Mouse (Mus musculus) forebrain, embryonic 13.5 days (tissue): ENCODE measurements around the gene Rxfp2. TPM values are rescaled to one million over a fixed set of nuclear protein-coding genes. Genes with fewer than 3 reads are reported as not detected.

Experiments
- ATAC-seq: fragments of 200-750 bp; cut with Nextera tagmentation; 2 replicates; pipeline ENCODE4 v1.8.0; 2017
- H3K27ac ChIP-seq: fragments of 300-500 bp; sonication (generic); 2 replicates; pipeline ENCODE4 v1.5.1; 2015; ENCODE audit warnings: inconsistent platforms, mild to moderate bottlenecking, moderate library complexity
- H3K27me3 ChIP-seq: fragments of 300-500 bp; sonication (generic); 2 replicates; pipeline ENCODE4 v1.6.1; 2015; ENCODE audit warnings: mild to moderate bottlenecking, inconsistent platforms
- H3K36me3 ChIP-seq: fragments of 300-500 bp; sonication (generic); 2 replicates; pipeline ENCODE4 v1.6.1; 2015; ENCODE audit warnings: mild to moderate bottlenecking, inconsistent platforms; ENCODE audit not compliant: poor library complexity, severe bottlenecking
- H3K4me1 ChIP-seq: fragments of 300-500 bp; sonication (generic); 2 replicates; pipeline ENCODE4 v1.6.1; 2015; ENCODE audit warnings: inconsistent platforms
- H3K4me2 ChIP-seq: fragments of 300-500 bp; sonication (generic); 2 replicates; pipeline ENCODE4 v1.6.1; 2015; ENCODE audit warnings: inconsistent platforms, mild to moderate bottlenecking, moderate library complexity
- H3K4me3 ChIP-seq: fragments of 300-500 bp; sonication (generic); 2 replicates; pipeline ENCODE4 v1.5.1; 2015; ENCODE audit warnings: mild to moderate bottlenecking, inconsistent platforms
- H3K9ac ChIP-seq: fragments of 300-500 bp; sonication (generic); 2 replicates; pipeline ENCODE4 v1.6.1; 2015; ENCODE audit warnings: mild to moderate bottlenecking, inconsistent platforms
- H3K9me3 ChIP-seq: fragments of 300-500 bp; sonication (generic); replicated peaks from 2 replicates; pipeline ENCODE4 v1.6.1; 2016; ENCODE audit warnings: inconsistent platforms
- WGBS: fragments of 180-500 bp; shearing (Covaris S2); methylation state at CpG from one replicate; pipeline ENCODE4 v1.1.7; 2015; 5-methylcytosine and 5-hydroxymethylcytosine counted together
- polyA plus RNA-seq: library from polyadenylated mRNA; unstranded; fragments of >200 nt; fragmentation: Nextera tagmentation; extraction: Ambion mirVana; gene quantifications from 2 replicates; pipeline ENCODE4 v1.2.1, GENCODE M21; 2015

The Rxfp2 gene
- polyA plus RNA-seq, 1 experiment from 2014 or later: 0.36 TPM

- no peak overlapping the region for H3K9ac ChIP-seq
- H3K27me3 ChIP-seq: no peaks in the 10 kb centered on the region
- no peak overlapping the region for H3K4me3 ChIP-seq
- 12% methylated on average over 12 of the region's 12 CpGs for WGBS
- H3K36me3 ChIP-seq: no peaks in the 10 kb centered on the region
- peak; percentile 82; the same call in 1 of the 2 replicates for ATAC-seq
- H3K4me2 ChIP-seq: peak overlapping the region; percentile 40
- no peak overlapping the region for H3K27ac ChIP-seq
- no peaks in the 10 kb centered on the region for H3K9me3 ChIP-seq
- H3K4me1 ChIP-seq: peaks cover 9% of the 10 kb centered on the region
Measured at GRCm38 (mm10) chr5:150079866-150080797, 61.7 kb downstream of the Rxfp2 start.

GRCm38 (mm10) chr5:150082696-150083095 is 64.2 kb downstream of the Rxfp2 start:
- no peaks in the 10 kb centered on the region for H3K27me3 ChIP-seq
- no peak overlapping the region for H3K9ac ChIP-seq
- WGBS: 92% methylated on average over 14 of the region's 14 CpGs
- ATAC-seq: no peak
- H3K4me3 ChIP-seq: no peak overlapping the region
- no peaks in the 10 kb centered on the region for H3K9me3 ChIP-seq
- H3K36me3 ChIP-seq: no peaks in the 10 kb centered on the region
- H3K27ac ChIP-seq: no peak overlapping the region
- no peak overlapping the region for H3K4me2 ChIP-seq
- peaks cover 9% of the 10 kb centered on the region for H3K4me1 ChIP-seq

- WGBS: 68% methylated on average over 5 of the region's 5 CpGs
- Histone ChIP-seq H3K9me3 (no peaks in the 10 kb centered on the region), H3K9ac (no peak overlapping the region), H3K36me3 (no peaks in the 10 kb centered on the region), H3K27me3 (no peaks in the 10 kb centered on the region), H3K4me2 (no peak overlapping the region), H3K4me3 (no peak overlapping the region), H3K27ac (no peak overlapping the region), H3K4me1 (peaks cover 9% of the 10 kb centered on the region)
- no peak for ATAC-seq
Measured at GRCm38 (mm10) chr5:150083190-150083589, 64.7 kb downstream of the Rxfp2 start.

GRCm38 (mm10) chr5:150097620-150098019 is 79.1 kb downstream of the Rxfp2 start:
- H3K9me3 ChIP-seq: no peaks in the 10 kb centered on the region
- no peak overlapping the region for H3K4me3 ChIP-seq
- H3K9ac ChIP-seq: no peak overlapping the region
- H3K4me1 ChIP-seq: no peaks in the 10 kb centered on the region
- no peak overlapping the region for H3K4me2 ChIP-seq
- no peaks in the 10 kb centered on the region for H3K36me3 ChIP-seq
- 11% methylated on average over 6 of the region's 6 CpGs for WGBS
- H3K27me3 ChIP-seq: no peaks in the 10 kb centered on the region
- peak; percentile 78 for ATAC-seq
- H3K27ac ChIP-seq: no peak overlapping the region

- no peak for ATAC-seq
- 94% methylated on average over 12 of the region's 12 CpGs for WGBS
- no peak overlapping the region for H3K4me3 ChIP-seq
Measured at GRCm38 (mm10) chr5:150098754-150099153, 80.3 kb downstream of the Rxfp2 start.

GRCm38 (mm10) chr5:150101789-150102188 is 83.3 kb downstream of the Rxfp2 start:
- Histone ChIP-seq H3K4me2 (no peak overlapping the region), H3K27ac (no peak overlapping the region), H3K4me3 (no peak overlapping the region), H3K9me3 (no peaks in the 10 kb centered on the region), H3K9ac (no peak overlapping the region), H3K4me1 (no peaks in the 10 kb centered on the region), H3K36me3 (no peaks in the 10 kb centered on the region), H3K27me3 (no peaks in the 10 kb centered on the region)
- ATAC-seq: no peak
- WGBS: 89% methylated on average over 11 of the region's 11 CpGs

More at GRCm38 (mm10) chr5:150098754-150099153, 80.3 kb downstream of the Rxfp2 start:
- Histone ChIP-seq H3K36me3 (no peaks in the 10 kb centered on the region), H3K27ac (no peak overlapping the region), H3K9ac (no peak overlapping the region), H3K9me3 (no peaks in the 10 kb centered on the region), H3K4me1 (no peaks in the 10 kb centered on the region), H3K27me3 (no peaks in the 10 kb centered on the region), H3K4me2 (no peak overlapping the region)

GRCm38 (mm10) chr5:150106358-150106757 is 87.9 kb downstream of the Rxfp2 start:
- no peak overlapping the region for H3K4me3 ChIP-seq
- H3K36me3 ChIP-seq: no peaks in the 10 kb centered on the region
- 0 out of 2 replicates have a peak, but pooled peaks cover 4% of the 10 kb centered on the region for H3K9me3 ChIP-seq
- no peaks in the 10 kb centered on the region for H3K4me1 ChIP-seq
- no peak overlapping the region for H3K9ac ChIP-seq
- no peak overlapping the region for H3K4me2 ChIP-seq
- no peaks in the 10 kb centered on the region for H3K27me3 ChIP-seq
- ATAC-seq: no peak
- H3K27ac ChIP-seq: no peak overlapping the region
- 95% methylated on average over 7 of the region's 7 CpGs for WGBS

GRCm38 (mm10) chr5:150111236-150111635 is 92.8 kb downstream of the Rxfp2 start:
- no peak overlapping the region for H3K4me2 ChIP-seq
- no peak for ATAC-seq
- H3K4me3 ChIP-seq: no peak overlapping the region
- H3K36me3 ChIP-seq: no peaks in the 10 kb centered on the region
- H3K9me3 ChIP-seq: 0 out of 2 replicates have a peak, but pooled peaks cover 4% of the 10 kb centered on the region
- 37% methylated on average over 8 of the region's 8 CpGs for WGBS
- no peak overlapping the region for H3K9ac ChIP-seq
- H3K4me1 ChIP-seq: peaks cover 16% of the 10 kb centered on the region
- H3K27me3 ChIP-seq: no peaks in the 10 kb centered on the region
- no peak overlapping the region for H3K27ac ChIP-seq

- Histone ChIP-seq H3K4me1 (peaks cover 16% of the 10 kb centered on the region), H3K27me3 (no peaks in the 10 kb centered on the region), H3K4me2 (no peak overlapping the region), H3K4me3 (no peak overlapping the region), H3K9ac (no peak overlapping the region), H3K27ac (no peak overlapping the region), H3K9me3 (0 out of 2 replicates have a peak, but pooled peaks cover 4% of the 10 kb centered on the region), H3K36me3 (no peaks in the 10 kb centered on the region)
- WGBS: 78% methylated on average over 7 of the region's 7 CpGs
- ATAC-seq: no peak
Measured at GRCm38 (mm10) chr5:150114007-150114406, 95.5 kb downstream of the Rxfp2 start.

- no peak for ATAC-seq
- Histone ChIP-seq H3K9me3 (0 out of 2 replicates have a peak, but pooled peaks cover under 1% of the 10 kb centered on the region), H3K27ac (0 out of 2 replicates have a peak overlapping the region, but pooled peaks have one; percentile 1), H3K4me1 (peaks cover 16% of the 10 kb centered on the region), H3K36me3 (no peaks in the 10 kb centered on the region), H3K4me3 (no peak overlapping the region), H3K9ac (no peak overlapping the region), H3K27me3 (peaks cover 3% of the 10 kb centered on the region; the same call in 1 of the 2 replicates), H3K4me2 (no peak overlapping the region)
- 84% methylated on average over 4 of the region's 4 CpGs for WGBS
Measured at GRCm38 (mm10) chr5:150114778-150115177, 96.3 kb downstream of the Rxfp2 start.

GRCm38 (mm10) chr5:150115271-150116092 is 97.0 kb downstream of the Rxfp2 start:
- peaks cover 16% of the 10 kb centered on the region for H3K4me1 ChIP-seq
- H3K4me2 ChIP-seq: no peak overlapping the region
- no peak overlapping the region for H3K4me3 ChIP-seq
- 0 out of 2 replicates have a peak overlapping the region, but pooled peaks have one; percentile 1 for H3K27ac ChIP-seq
- WGBS: 72% methylated on average over 16 of the region's 16 CpGs
- H3K27me3 ChIP-seq: peaks cover 3% of the 10 kb centered on the region; the same call in 1 of the 2 replicates
- no peaks in the 10 kb centered on the region for H3K9me3 ChIP-seq
- H3K9ac ChIP-seq: 0 out of 2 replicates have a peak overlapping the region, but pooled peaks have one; percentile 21
- no peaks in the 10 kb centered on the region for H3K36me3 ChIP-seq
- ATAC-seq: no peak
